Mouse (Mus musculus) spleen, adult 2 months (tissue): Measurements from ENCODE around the gene Tmem38b. TPM values are rescaled to one million over a fixed set of nuclear protein-coding genes. Genes with fewer than 3 reads are reported as not detected.

Experiments
- DNase-seq, 2 experiments: peaks; one replicate each; pipeline versions ENCODE4 v3.0.0 to v3.0.0-alpha.2; 2012 to 2021; ENCODE audit warnings: low spot score in 2 of 2, low read depth in 1 of 2
- H3K27ac ChIP-seq: fragments of 200-500 bp; 2 replicates; pipeline ENCODE4 v1.5.1; 2012; ENCODE audit warnings: low read length, inconsistent platforms; ENCODE audit not compliant: insufficient read depth
- H3K27me3 ChIP-seq: fragments of 200-500 bp; 2 replicates; pipeline ENCODE4 v1.6.1; 2012; ENCODE audit warnings: mild to moderate bottlenecking, moderate library complexity, low read length, inconsistent platforms; ENCODE audit not compliant: control insufficient read depth, insufficient read depth
- H3K36me3 ChIP-seq: fragments of 200-500 bp; 2 replicates; pipeline ENCODE4 v1.6.1; 2012; ENCODE audit warnings: mild to moderate bottlenecking, low read length, inconsistent platforms; ENCODE audit not compliant: control insufficient read depth, insufficient read depth
- H3K4me1 ChIP-seq: fragments of 200-500 bp; 2 replicates; pipeline ENCODE4 v1.6.1; 2011; ENCODE audit warnings: inconsistent platforms; ENCODE audit not compliant: control insufficient read depth, insufficient read depth, insufficient read length
- H3K4me3 ChIP-seq: fragments of 200-500 bp; 2 replicates; pipeline ENCODE4 v1.5.1; 2011; ENCODE audit warnings: mild to moderate bottlenecking, inconsistent platforms; ENCODE audit not compliant: insufficient read depth, insufficient read length; ENCODE audit errors: extremely low read depth
- CTCF ChIP-seq: fragments of 200-500 bp; IDR thresholded peaks from 2 replicates; pipeline ENCODE4 v1.5.1; 2011; ENCODE audit warnings: mild to moderate bottlenecking, inconsistent platforms; ENCODE audit not compliant: insufficient read depth, insufficient read length, insufficient replicate concordance; ENCODE audit errors: extremely low read depth
- POLR2A ChIP-seq: fragments of 200-500 bp; IDR thresholded peaks from 2 replicates; pipeline ENCODE4 v1.6.1; 2011; ENCODE audit warnings: low read depth, low read length, inconsistent platforms
- WGBS: fragments of 180-500 bp; shearing (Covaris S2); methylation state at CpG from one replicate; pipeline ENCODE4 v1.1.7; 2018; 5-methylcytosine and 5-hydroxymethylcytosine counted together
- polyA plus RNA-seq: library from polyadenylated mRNA; depleted of rRNA; stranded (reverse); fragments of >200 nt; gene quantifications from 2 replicates; pipeline ENCODE4 v1.2.3, GENCODE M21; 2012; rRNA removed

The Tmem38b gene
- polyA plus RNA-seq, 1 experiment, result 2.5 TPM

GRCm38 (mm10) chr4:53905537-53905936 is 79.7 kb downstream of the Tmem38b start:
- Histone ChIP-seq H3K4me3 (no peak overlapping the region), H3K36me3 (no peaks in the 10 kb centered on the region), H3K4me1 (no peaks in the 10 kb centered on the region), H3K27me3 (no peaks in the 10 kb centered on the region), H3K27ac (no peak overlapping the region)
- WGBS, result 42% methylated on average over 6 of the region's 6 CpGs
- peak in 1 of 2 experiments; percentile 13 for DNase-seq
- TF ChIP-seq CTCF (peak; percentile 48; the same call in 1 of the 2 replicates), POLR2A (no peak)

- Histone ChIP-seq H3K27me3 (no peaks in the 10 kb centered on the region), H3K36me3 (no peaks in the 10 kb centered on the region), H3K4me3 (no peak overlapping the region), H3K27ac (no peak overlapping the region), H3K4me1 (no peaks in the 10 kb centered on the region)
- WGBS, result 87% methylated on average over 3 of the region's 3 CpGs
- DNase-seq, result no peak
- TF ChIP-seq CTCF, result no peak
- TF ChIP-seq POLR2A, result no peak
These were observed 81.2 kb downstream of the Tmem38b start for GRCm38 (mm10) chr4:53907071-53907470.

Other genes starting within 250 kb of the Tmem38b start
- 0.05 and 0.18 TPM in 2 replicates for gene Fsd1l, start 194.6 kb upstream of the Tmem38b start, polyA plus RNA-seq
- gene Fktn, start 112.0 kb upstream of the Tmem38b start, polyA plus RNA-seq, result 1.00 and 1.4 TPM in 2 replicates
- gene Tal2, start 46.3 kb upstream of the Tmem38b start, polyA plus RNA-seq, result not detected in 2 replicates